Mouse (Mus musculus) lung, adult 2 months (tissue): Measurements from ENCODE around the gene Atp8a2.

Experiments used
- CTCF ChIP-seq: fragments of 200-500 bp; IDR thresholded peaks from 2 replicates; pipeline ENCODE4 v1.5.1; 2011; ENCODE audit warnings: mild to moderate bottlenecking, low read length, control low read depth; ENCODE audit not compliant: insufficient read depth
- POLR2A ChIP-seq: fragments of 200-500 bp; IDR thresholded peaks from 2 replicates; pipeline ENCODE4 v1.6.1; 2011; ENCODE audit warnings: low read depth, mild to moderate bottlenecking, control low read depth, low read length, borderline replicate concordance; ENCODE audit errors: extremely low read depth

- TF ChIP-seq CTCF (no peak), POLR2A (no peak)
Observed at GRCm38 (mm10) chr14:59644166-59644565, 552.8 kb downstream of the Atp8a2 start.
